Mouse (Mus musculus) layer of hippocampus, postnatal 10 days (tissue): Measurements from ENCODE around the gene Creb3l2. TPM values are rescaled to one million over a fixed set of nuclear protein-coding genes. Genes with fewer than 3 reads are reported as not detected.

Experiments
- DNase-seq, 2 experiments: peaks; one replicate each; pipeline ENCODE4 v3.0.0; 2021; ENCODE audit warnings: low spot score in 2 of 2
- total RNA-seq, 2 experiments: library from RNA; stranded (reverse); gene quantifications; 2 replicates each; pipeline ENCODE4 v1.2.3; 2021

The Creb3l2 gene
- total RNA-seq, 2 experiments from 2014 or later = 6.5 to 7.5 TPM

GRCm38 (mm10) chr6:37414576-37414975 is 27.4 kb downstream of the Creb3l2 start:
- DNase-seq = no peak

- no peak for DNase-seq
Measured at GRCm38 (mm10) chr6:37411696-37412095, 30.2 kb downstream of the Creb3l2 start.

- no peak for DNase-seq
Measured at GRCm38 (mm10) chr6:37409829-37410228, 32.1 kb downstream of the Creb3l2 start.

- DNase-seq = no peak
Measured at GRCm38 (mm10) chr6:37407876-37408275, 34.1 kb downstream of the Creb3l2 start.

- DNase-seq = no peak
Measured at GRCm38 (mm10) chr6:37406903-37407302, 35.0 kb downstream of the Creb3l2 start.

- no peak for DNase-seq
Measured at GRCm38 (mm10) chr6:37406018-37406417, 35.9 kb downstream of the Creb3l2 start.

- no peak for DNase-seq
Measured at GRCm38 (mm10) chr6:37404325-37404724, 37.6 kb downstream of the Creb3l2 start.

- DNase-seq = no peak
Measured at GRCm38 (mm10) chr6:37401928-37402327, 40.0 kb downstream of the Creb3l2 start.

- DNase-seq = no peak
Measured at GRCm38 (mm10) chr6:37400866-37401525, 41.0 kb downstream of the Creb3l2 start.

GRCm38 (mm10) chr6:37400167-37400566 is 41.8 kb downstream of the Creb3l2 start:
- DNase-seq = no peak

- DNase-seq = no peak
Measured at GRCm38 (mm10) chr6:37398943-37399342, 43.0 kb downstream of the Creb3l2 start.

GRCm38 (mm10) chr6:37397973-37398372 is 44.0 kb downstream of the Creb3l2 start:
- no peak for DNase-seq

- no peak for DNase-seq
Measured at GRCm38 (mm10) chr6:37397254-37397653, 44.7 kb downstream of the Creb3l2 start.

GRCm38 (mm10) chr6:37396127-37396526 is 45.8 kb downstream of the Creb3l2 start:
- no peak for DNase-seq

- DNase-seq = no peak
Measured at GRCm38 (mm10) chr6:37393263-37393662, 48.7 kb downstream of the Creb3l2 start.

- DNase-seq = no peak
Measured at GRCm38 (mm10) chr6:37392262-37392661, 49.7 kb downstream of the Creb3l2 start.

GRCm38 (mm10) chr6:37391313-37391712 is 50.6 kb downstream of the Creb3l2 start:
- no peak for DNase-seq

GRCm38 (mm10) chr6:37388960-37389359 is 53.0 kb downstream of the Creb3l2 start:
- no peak for DNase-seq

GRCm38 (mm10) chr6:37388501-37388900 is 53.4 kb downstream of the Creb3l2 start:
- DNase-seq = no peak

GRCm38 (mm10) chr6:37387281-37387680 is 54.7 kb downstream of the Creb3l2 start:
- DNase-seq = no peak

GRCm38 (mm10) chr6:37385602-37386285 is 56.2 kb downstream of the Creb3l2 start:
- DNase-seq = no peak

- DNase-seq = no peak
Measured at GRCm38 (mm10) chr6:37382761-37383160, 59.2 kb downstream of the Creb3l2 start.
